Mouse (Mus musculus) testis, adult 2 months (tissue): ENCODE measurements around the gene Zfp827. TPM values are rescaled to one million over a fixed set of nuclear protein-coding genes. Genes with fewer than 3 reads are reported as not detected.

ENCODE experiments used
- H3K27ac ChIP-seq: fragments of 200-500 bp; 2 replicates; pipeline ENCODE4 v1.5.1; 2012; ENCODE audit warnings: low read depth, low read length; ENCODE audit not compliant: control insufficient read depth, insufficient read depth
- H3K27me3 ChIP-seq: fragments of 200-500 bp; 2 replicates; pipeline ENCODE4 v1.6.1; 2012; ENCODE audit warnings: mild to moderate bottlenecking, low read length, moderate library complexity; ENCODE audit not compliant: control insufficient read depth, insufficient read depth
- H3K36me3 ChIP-seq: fragments of 200-500 bp; 2 replicates; pipeline ENCODE4 v1.6.1; 2012; ENCODE audit warnings: mild to moderate bottlenecking, low read length; ENCODE audit not compliant: control insufficient read depth, insufficient read depth
- H3K4me1 ChIP-seq: fragments of 200-500 bp; 2 replicates; pipeline ENCODE4 v1.6.1; 2012; ENCODE audit warnings: low read length; ENCODE audit not compliant: control insufficient read depth, insufficient read depth
- H3K4me3 ChIP-seq: fragments of 200-500 bp; 2 replicates; pipeline ENCODE4 v1.5.1; 2012; ENCODE audit warnings: low read depth, mild to moderate bottlenecking, low read length, moderate library complexity, mixed read lengths; ENCODE audit not compliant: control insufficient read depth
- CTCF ChIP-seq: fragments of 200-500 bp; IDR thresholded peaks from 2 replicates; pipeline ENCODE4 v1.5.1; 2012; ENCODE audit warnings: low read depth, mild to moderate bottlenecking, inconsistent platforms, low read length, moderate library complexity; ENCODE audit not compliant: control insufficient read depth, insufficient read depth, insufficient replicate concordance
- POLR2A ChIP-seq: fragments of 200-500 bp; IDR thresholded peaks from 2 replicates; pipeline ENCODE4 v1.6.1; 2012; ENCODE audit warnings: low read depth, mild to moderate bottlenecking, inconsistent platforms, low read length, moderate library complexity; ENCODE audit not compliant: control insufficient read depth
- polyA plus RNA-seq: library from polyadenylated mRNA; depleted of rRNA; stranded (reverse); fragments of >200 nt; gene quantifications from 2 replicates; pipeline ENCODE4 v1.2.3, GENCODE M21; 2012; rRNA removed

Gene Zfp827
- 2.7 and 3.1 TPM in 2 replicates for polyA plus RNA-seq

DNA sequence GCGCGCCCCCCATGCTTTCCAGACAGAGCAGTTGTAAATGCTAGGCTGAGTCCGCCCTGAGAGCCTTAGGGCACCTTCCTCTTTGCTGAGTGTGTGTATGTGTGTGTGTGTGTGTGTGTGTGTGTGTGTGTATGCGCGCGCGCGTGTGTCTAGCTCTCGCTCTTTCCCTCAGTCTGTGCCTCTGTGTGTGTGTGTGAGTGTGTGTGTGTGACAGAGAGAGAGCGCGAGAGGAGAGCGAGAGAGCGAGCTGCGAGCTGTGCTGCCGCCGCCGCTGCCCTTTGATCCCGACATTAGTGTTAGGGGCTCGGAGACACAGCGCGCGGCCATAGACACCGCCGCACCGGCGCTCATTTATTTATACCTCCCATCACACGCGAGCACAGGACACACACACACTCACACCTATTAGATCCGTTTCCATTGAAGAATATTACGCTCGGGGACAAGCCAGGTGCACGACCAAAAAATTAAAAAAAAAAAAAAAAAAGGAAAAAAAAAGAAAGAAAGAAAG lies at the start of gene Zfp827:
TSS of gene Zfp827 (plus strand) at position 461 of the 511 bp plus-strand sequence.
- H3K27ac ChIP-seq = peak within 1 kb of the TSS; percentile 80
- H3K36me3 ChIP-seq = no peaks in the 10 kb centered on the region
- H3K4me1 ChIP-seq = peaks cover 17% of the 10 kb centered on the region
- H3K27me3 ChIP-seq = peaks cover 7% of the 10 kb centered on the region
- peak within 1 kb of the TSS; percentile 83 for H3K4me3 ChIP-seq
- TF ChIP-seq POLR2A (no peak), CTCF (no peak)

DNA sequence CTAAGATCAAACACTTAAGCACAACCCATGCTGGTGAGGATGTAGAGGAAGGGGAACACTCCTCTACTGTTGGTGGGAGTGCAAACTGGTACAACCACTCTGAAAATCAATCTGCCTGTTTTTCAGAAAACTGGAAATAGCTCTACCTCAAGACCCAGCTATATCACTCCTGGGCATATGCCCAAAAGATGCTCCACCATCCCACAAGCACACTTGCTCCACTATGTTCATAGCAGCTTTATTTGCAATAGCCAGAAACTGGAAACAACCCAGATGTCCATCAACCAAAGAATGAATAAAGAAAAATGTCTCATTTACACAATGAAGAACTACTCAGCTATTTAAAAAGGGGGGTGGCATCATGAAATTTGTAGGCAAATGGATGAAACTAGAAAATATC lies 23.9 kb upstream of the Zfp827 start:
- Histone ChIP-seq H3K27ac (no peak overlapping the region), H3K4me3 (no peak overlapping the region), H3K4me1 (no peaks in the 10 kb centered on the region), H3K36me3 (no peaks in the 10 kb centered on the region), H3K27me3 (no peaks in the 10 kb centered on the region)
- no peak for TF ChIP-seq POLR2A
- TF ChIP-seq CTCF = no peak

DNA sequence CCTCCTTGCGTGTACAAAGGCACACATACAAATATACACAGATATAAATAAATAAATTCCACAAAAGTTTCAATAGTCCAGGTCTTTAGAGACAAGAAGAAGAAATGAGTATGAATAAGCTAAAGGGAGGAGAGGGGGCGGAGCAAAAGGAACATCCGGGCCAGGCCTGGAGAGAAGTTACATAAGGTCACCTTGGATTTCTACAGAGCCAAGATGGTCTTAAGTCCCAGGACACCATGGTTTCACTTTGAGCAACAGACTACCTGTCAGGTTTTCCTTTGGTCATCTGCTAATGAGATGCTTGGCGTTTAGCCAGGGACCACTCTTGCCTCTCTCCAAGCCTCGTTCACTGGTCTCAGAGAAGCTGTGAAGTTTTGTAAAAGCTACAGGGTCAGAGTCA lies 13.2 kb upstream of the Zfp827 start:
- no peaks in the 10 kb centered on the region for H3K36me3 ChIP-seq
- H3K27me3 ChIP-seq = no peaks in the 10 kb centered on the region
- no peak for TF ChIP-seq CTCF
- no peak for TF ChIP-seq POLR2A
- no peak overlapping the region for H3K27ac ChIP-seq
- no peaks in the 10 kb centered on the region for H3K4me1 ChIP-seq
- no peak overlapping the region for H3K4me3 ChIP-seq

DNA sequence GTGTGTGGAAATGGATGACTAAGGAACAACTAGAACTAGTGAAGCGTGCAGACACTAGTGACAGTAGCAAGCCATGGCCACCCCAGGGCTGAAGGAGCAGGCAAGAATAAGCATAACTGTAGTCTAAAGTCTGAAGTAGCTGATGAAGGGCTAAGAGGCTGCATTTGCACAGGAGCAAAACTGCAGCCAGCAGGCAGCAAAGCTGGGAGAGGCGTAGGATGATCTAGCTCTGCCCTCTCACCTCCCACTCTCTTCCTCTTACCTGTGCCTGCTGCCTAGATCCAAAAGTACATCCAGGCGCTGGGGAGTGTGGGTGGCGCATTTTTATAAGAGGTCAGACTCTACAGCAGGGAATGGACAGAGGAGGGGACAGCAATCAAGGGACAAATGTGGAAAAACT lies 12.2 kb upstream of the Zfp827 start:
- Histone ChIP-seq H3K27ac (no peak overlapping the region), H3K27me3 (no peaks in the 10 kb centered on the region), H3K36me3 (no peaks in the 10 kb centered on the region), H3K4me1 (no peaks in the 10 kb centered on the region), H3K4me3 (no peak overlapping the region)
- TF ChIP-seq CTCF (no peak), POLR2A (no peak)

DNA sequence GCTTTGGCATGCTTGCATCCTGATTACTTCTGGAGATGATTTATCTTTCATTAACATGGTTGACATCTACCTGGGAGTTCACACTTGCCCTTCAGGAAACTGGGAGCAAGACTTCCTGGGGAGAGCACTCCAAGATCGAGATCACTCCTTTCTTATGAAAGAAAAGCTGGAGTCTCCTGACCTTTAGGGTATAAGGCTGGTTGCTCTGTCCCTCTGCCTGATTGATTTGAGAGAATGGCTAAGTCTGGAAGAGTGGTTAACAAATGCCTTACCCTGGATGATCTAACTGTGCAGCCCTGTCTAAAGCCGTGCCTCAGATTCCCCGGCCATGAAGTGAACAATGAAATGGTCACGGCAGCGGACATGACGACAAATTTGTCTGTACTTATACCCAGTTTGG lies 11.7 kb upstream of the Zfp827 start:
- H3K4me1 ChIP-seq = no peaks in the 10 kb centered on the region
- no peak overlapping the region for H3K4me3 ChIP-seq
- TF ChIP-seq POLR2A (no peak), CTCF (no peak)
- no peaks in the 10 kb centered on the region for H3K36me3 ChIP-seq
- H3K27me3 ChIP-seq = no peaks in the 10 kb centered on the region
- H3K27ac ChIP-seq = no peak overlapping the region

DNA sequence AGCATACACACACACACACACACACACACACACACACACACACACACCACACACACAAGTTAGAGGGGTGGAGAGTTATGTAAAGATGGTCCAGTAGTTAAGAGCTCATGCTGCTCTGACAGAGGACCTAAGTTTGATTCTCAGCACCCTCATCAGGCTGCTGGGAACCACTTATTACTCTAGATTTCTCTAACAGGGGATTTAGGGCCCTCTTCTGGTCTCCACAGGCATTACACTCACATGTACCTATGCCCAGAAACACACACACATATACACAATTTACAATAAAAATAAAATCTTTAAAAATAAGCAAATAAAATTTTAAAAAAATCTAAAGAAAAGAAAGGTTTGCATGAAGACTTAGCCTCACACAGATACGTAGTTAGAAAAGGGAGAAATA lies 4.3 kb upstream of the Zfp827 start:
- Histone ChIP-seq H3K27me3 (no peaks in the 10 kb centered on the region; the same call in 1 of the 2 replicates), H3K36me3 (no peaks in the 10 kb centered on the region), H3K4me1 (peaks cover 6% of the 10 kb centered on the region), H3K4me3 (no peak overlapping the region), H3K27ac (no peak overlapping the region)
- TF ChIP-seq CTCF (no peak), POLR2A (no peak)

DNA sequence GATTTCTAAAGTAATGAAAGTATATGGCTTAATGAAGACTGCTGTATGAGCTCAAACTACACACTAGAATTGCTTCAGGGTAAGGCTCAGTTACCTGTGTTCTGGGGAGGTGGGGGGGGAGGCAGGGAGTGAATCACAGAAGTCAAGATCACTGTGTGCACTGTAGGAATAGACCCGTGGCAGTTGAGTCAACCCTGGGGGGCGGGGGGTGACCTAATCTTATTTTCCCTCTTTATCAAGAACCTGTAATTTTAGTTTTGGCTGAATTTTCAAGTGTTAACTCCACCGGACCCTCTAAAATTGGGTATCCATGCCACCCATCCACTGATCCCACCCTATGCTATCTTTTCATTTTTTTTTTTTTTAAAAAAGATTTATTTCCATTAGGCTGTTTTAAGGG lies 918 bp upstream of the Zfp827 start:
- Histone ChIP-seq H3K36me3 (no peaks in the 10 kb centered on the region), H3K4me3 (no peak overlapping the region), H3K27ac (no peak overlapping the region), H3K4me1 (peaks cover 17% of the 10 kb centered on the region), H3K27me3 (peaks cover 7% of the 10 kb centered on the region)
- TF ChIP-seq POLR2A = no peak
- no peak for TF ChIP-seq CTCF

DNA sequence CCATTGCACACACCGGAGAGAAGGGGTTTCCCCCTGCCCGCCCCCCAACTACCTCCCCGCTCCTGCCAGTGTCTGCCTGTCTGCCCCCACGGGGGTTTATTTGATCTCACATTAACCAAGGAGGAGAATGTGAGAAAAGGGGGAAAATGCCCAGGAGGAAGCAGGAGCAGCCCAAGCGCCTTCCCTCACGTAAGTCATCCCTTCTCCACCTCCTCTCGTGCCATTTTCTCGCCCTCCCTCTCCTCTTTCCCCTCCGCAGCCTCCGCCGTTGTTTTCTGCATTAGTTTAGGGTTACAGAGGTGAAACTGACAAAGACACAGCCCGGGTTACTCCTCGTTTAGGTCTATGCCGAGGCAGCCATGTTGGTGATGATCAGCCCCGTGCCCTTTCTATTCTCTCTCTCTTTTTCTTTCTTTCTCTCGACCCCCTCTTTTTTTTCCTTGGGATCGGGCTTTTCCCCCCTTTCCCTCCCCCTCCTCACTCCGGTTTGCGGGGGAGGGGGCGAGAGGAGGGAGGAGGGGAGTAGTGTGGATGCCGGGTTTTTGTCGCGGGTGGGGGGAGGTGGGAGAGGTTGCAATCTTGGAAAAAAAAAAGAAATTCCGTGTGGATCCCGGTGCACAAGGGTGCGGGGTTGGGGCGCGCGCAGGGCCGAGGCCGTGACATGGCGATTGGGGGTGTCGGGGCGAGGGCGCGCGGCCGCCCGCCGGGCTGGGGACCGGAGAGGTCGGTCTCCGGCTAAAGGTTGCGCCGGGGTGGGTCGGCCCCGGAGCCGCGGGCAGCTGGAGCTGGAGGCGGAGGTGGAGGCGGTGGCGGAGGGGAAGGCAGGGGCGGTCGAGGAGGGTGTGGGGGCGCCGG lies 531 bp downstream of the Zfp827 start:
- Histone ChIP-seq H3K4me3 (peak overlapping the region; percentile 81), H3K36me3 (no peaks in the 10 kb centered on the region), H3K27me3 (peaks cover 7% of the 10 kb centered on the region), H3K27ac (peak overlapping the region; percentile 71), H3K4me1 (peaks cover 17% of the 10 kb centered on the region)
- TF ChIP-seq POLR2A (no peak), CTCF (no peak)
